Mouse (Mus musculus) E14TG2a.4 (cell line): ENCODE data around the gene Map3k7cl.

Source experiments
- CTCF ChIP-seq: conservative IDR thresholded peaks from 2 replicates; pipeline ENCODE4 v1.5.1; 2014; ENCODE audit warnings: low read length
- NANOG ChIP-seq: IDR thresholded peaks from 2 replicates; pipeline ENCODE4 v1.6.1; 2014; ENCODE audit warnings: borderline replicate concordance, low read length, mixed read lengths
- POU5F1 ChIP-seq: IDR thresholded peaks from 2 replicates; pipeline ENCODE4 v1.6.1; 2014; ENCODE audit warnings: low read length, borderline replicate concordance

DNA sequence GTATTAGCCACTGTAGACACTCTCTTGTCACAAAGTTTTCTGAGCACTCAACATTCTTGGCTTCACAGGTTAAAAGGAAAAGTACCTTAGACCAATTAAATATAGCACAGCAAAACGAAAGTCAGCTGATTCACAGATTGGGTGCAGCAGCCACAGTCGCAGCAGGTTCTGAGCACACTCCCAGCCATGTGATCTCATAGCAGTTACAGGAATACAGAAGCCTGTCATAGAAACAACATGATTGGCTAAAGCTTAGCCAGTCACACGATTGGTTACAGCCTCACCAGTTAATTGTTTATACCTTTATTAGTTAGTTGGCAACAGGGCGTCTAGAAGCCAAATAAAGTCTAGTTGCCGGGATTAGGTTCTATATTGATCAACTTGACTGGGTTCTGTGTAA lies 57.0 kb downstream of the Map3k7cl start:
- TF ChIP-seq CTCF (no peak), NANOG (no peak), POU5F1 (no peak)
